Mouse (Mus musculus) layer of hippocampus, adult 8-10 months (tissue): ENCODE measurements at regions not wholly inside any gene's neighbourhood (a gene's known extent, or its start where the extent isn't known, plus 50 kb on each side); places are given as distances from the start of the nearest gene placed in this dataset.

Source experiments
- DNase-seq, 2 experiments: peaks; one replicate each; pipeline ENCODE4 v3.0.0; 2022; ENCODE audit warnings: low spot score in 2 of 2

DNA sequence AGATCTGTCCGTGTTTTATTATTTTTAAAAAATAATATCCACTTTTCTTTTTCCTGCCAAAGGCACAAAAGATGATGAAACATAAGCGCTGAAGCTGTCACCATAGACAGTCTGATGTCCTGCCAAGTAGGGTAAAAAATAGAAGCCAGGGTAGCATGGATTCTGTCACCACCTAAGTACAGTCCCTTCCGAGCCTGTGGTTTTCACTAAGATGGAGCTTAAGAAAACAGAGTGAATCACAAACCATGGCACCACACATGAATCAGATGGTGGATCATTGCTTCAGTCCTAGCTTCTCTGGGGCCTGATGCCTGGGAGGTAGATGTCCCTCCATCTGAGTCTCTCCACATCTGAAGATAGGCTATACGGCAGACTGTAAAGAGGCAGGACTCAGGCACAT is 55.9 kb upstream of the Fmod start:
- peak in 1 of 2 experiments; percentile 11 for DNase-seq

DNA sequence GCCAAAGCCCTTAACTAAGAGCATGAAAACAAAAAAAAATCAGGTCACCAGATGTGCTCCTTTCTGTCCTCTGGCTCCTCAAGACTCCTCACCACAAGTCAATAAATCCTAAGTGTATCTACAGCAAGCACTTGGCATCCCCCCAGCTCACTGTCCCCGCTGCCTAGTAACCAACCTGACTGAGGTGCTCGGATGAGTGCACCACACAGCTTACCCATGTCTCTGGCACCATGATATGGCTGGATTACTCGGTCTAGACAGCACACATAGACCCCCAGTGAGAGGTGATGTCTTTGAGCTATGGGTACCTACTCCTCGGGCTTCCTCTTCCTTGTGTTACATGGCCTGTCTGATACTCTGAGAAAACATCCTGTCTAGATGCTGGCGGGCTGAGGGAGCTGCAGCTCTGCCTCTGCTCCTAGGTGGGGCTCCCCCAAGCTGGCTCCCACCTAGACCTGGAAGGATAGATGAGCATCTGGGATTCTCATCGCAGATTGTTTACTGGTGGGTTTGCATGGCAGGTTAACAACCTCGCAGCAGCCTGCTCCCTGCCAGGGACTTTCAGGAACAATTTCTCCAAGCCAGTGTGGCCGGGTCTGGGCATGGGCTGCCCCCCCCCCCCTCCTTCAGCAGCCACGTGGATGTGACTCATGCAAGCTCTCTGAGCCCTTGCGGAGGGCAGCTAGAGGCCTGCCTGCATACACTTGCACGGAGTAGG is 57.2 kb upstream of the Prelp start:
- DNase-seq, result no peak

DNA sequence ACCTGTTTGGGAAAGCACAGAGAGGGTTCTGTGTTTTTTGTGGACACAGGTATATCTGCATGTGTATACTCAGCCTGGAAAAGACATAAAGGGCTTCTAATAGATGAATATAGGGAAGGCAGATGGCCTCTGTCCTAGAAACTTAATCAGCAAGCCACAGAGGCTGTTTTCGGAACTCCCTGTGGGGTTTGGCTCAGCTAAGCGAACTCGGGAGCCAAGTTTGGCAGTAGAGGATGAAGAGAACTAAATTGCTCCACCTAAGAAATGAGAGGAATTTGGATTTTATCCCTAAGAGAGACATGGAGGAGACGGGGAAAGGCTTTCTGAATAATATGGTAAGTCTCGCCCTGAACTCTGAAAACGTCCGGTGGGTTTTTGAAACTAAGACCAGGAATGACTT is 56.0 kb upstream of the Prelp start:
- DNase-seq, result peak in 1 of 2 experiments; percentile 19

DNA sequence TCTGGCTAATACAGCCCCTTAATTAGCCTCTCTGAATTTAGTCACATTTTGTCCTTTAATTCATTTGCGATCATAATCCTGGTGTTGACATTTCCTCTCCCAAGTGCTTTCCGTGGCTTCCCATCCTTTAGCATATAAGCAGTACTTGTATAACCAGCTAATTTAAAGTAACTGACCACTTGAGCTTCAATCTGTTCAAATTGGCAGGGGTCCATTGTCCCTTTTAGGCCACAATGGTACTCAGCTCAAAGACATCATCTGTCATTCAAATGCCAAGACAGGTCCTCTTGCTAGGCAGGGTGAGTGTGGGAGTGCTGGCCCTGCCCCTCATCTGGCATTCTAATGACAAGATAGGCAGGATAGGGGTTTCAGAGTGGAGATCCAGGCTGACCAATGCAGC is 52.6 kb upstream of the Prelp start:
- no peak for DNase-seq

DNA sequence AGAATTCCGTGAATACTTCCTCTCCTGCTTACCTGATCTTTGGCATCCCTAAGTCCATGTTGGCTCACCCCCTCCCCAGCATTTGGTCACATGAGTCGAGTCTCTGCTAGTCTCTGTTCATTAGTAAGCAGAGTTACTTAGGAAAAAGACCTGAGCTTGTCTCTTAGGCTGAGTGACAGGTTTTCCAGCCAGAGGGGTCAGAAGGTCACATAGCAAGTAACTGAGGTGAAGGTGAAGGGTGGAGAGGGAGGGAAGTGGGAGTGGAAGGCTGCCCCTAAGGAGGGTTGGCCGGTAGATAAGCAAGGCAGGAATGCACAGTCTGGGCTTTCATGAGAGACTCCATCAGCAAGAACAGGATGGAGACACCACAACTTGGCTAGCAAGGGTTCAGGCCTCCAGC is 50.1 kb upstream of the Prelp start:
- DNase-seq, result no peak
